ENCODE assay signal across 15 mouse cellular contexts in the genomic region with DNA sequence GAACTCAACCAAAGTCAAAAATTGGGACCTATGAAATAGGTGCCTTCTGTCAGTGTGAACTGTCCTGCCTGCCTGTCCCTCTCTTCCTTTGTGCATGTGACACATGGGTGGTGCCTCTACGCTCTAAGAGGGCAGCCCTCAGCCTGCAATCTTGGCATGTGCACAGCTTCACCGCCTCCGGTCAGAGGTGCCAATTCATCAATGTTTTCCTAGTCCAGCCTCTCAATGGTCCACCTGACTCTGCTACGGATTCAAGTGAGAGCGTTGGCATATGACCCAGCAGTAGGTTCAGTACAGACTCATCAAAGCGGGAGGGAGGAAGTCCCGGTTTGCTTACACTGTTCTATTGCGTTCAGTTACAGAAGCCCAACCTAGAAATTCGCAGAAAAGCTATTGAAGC.
DNase-seq lines count a peak whose midpoint lies in the region; ATAC-seq and TF ChIP-seq lines count a peak whose summit lies in the region.
"Had no signal": no experiment of that assay in that cellular context is flagged by ENCODE, and none has a peak within 500 bp of the region (broad histone marks: within the 10 kb centered on the region; RNA-seq: fewer than 3 reads in every experiment).

No protein-coding gene starts in this region.

- H3K9me3 ChIP-seq in heart, embryonic 11.5 days (replicated peaks; ENCODE audit: control insufficient read depth, low read length): no peaks in the 10 kb centered on the region
- no peaks in the 10 kb centered on the region for H3K9me3 ChIP-seq in midbrain, postnatal 0 days (ENCODE audit: low read length)
- no peaks in the 10 kb centered on the region for H3K9me3 ChIP-seq in midbrain, embryonic 11.5 days (ENCODE audit: control insufficient read depth, low read length)
- no peaks in the 10 kb centered on the region for H3K9me3 ChIP-seq in midbrain, embryonic 14.5 days (ENCODE audit: control insufficient read depth, low read length)
- H3K9me3 ChIP-seq: embryonic facial prominence, embryonic 12.5 days; intestine, embryonic 15.5 days; neural tube, embryonic 12.5 days had no signal

- H3K9ac ChIP-seq in heart, embryonic 11.5 days (ENCODE audit: low read depth, low read length): no peak overlapping the region
- H3K9ac ChIP-seq in midbrain, postnatal 0 days (replicated peaks; ENCODE audit: low read length, poor library complexity, severe bottlenecking): no peak overlapping the region
- no peak overlapping the region for H3K9ac ChIP-seq in midbrain, embryonic 11.5 days (ENCODE audit: low read length)
- H3K9ac ChIP-seq in midbrain, embryonic 14.5 days (replicated peaks; ENCODE audit: low read length): no peak overlapping the region
- H3K9ac ChIP-seq: embryonic facial prominence, embryonic 12.5 days; intestine, embryonic 15.5 days; neural tube, embryonic 12.5 days had no signal

- H3K4me2 ChIP-seq in heart, embryonic 11.5 days: no peak overlapping the region
- no peak overlapping the region for H3K4me2 ChIP-seq in midbrain, postnatal 0 days (ENCODE audit: low read depth, low read length, poor library complexity, severe bottlenecking)
- H3K4me2 ChIP-seq in midbrain, embryonic 11.5 days: no peak overlapping the region
- no peak overlapping the region for H3K4me2 ChIP-seq in midbrain, embryonic 14.5 days (ENCODE audit: low read length)
- H3K4me2 ChIP-seq: embryonic facial prominence, embryonic 12.5 days; intestine, embryonic 15.5 days; neural tube, embryonic 12.5 days had no signal

- 85% methylated on average over 9 of the region's 9 CpGs for WGBS in heart, embryonic 11.5 days (ENCODE audit: insufficient replicate concordance)
- 85% methylated on average over 9 of the region's 9 CpGs for WGBS in midbrain, postnatal 0 days
- 96% methylated on average over 9 of the region's 9 CpGs for WGBS in midbrain, embryonic 11.5 days
- WGBS in midbrain, embryonic 14.5 days: 94% methylated on average over 9 of the region's 9 CpGs
- 95% methylated on average over 9 of the region's 9 CpGs for WGBS in thymus, adult 2 months

- TF ChIP-seq POLR2A in thymus, adult 2 months (IDR thresholded peaks at IDR 0.05; ENCODE audit: control insufficient read depth, extremely low read depth, insufficient read depth, low read length, poor library complexity): no peak

- no peak for ATAC-seq in heart, embryonic 11.5 days (replicated peaks; ENCODE audit: insufficient number of reproducible peaks, low FRiP score, low TSS enrichment)
- ATAC-seq in midbrain, postnatal 0 days (ENCODE audit: low FRiP score): no peak
- ATAC-seq in midbrain, embryonic 11.5 days (ENCODE audit: low FRiP score): no peak
- no peak; the same call in 1 of the 2 replicates for ATAC-seq in midbrain, embryonic 14.5 days (ENCODE audit: low FRiP score, low TSS enrichment)
- ATAC-seq: forebrain, embryonic 14.5 days; intestine, embryonic 15.5 days had no signal

- no peak overlapping the region for H3K4me3 ChIP-seq in heart, embryonic 11.5 days (ENCODE audit: low read depth, low read length)
- H3K4me3 ChIP-seq in midbrain, postnatal 0 days (ENCODE audit: low read depth, low read length): no peak overlapping the region
- H3K4me3 ChIP-seq in midbrain, embryonic 11.5 days (ENCODE audit: low read depth, low read length): no peak overlapping the region
- H3K4me3 ChIP-seq in midbrain, embryonic 14.5 days (replicated peaks; ENCODE audit: low read depth, low read length): no peak overlapping the region
- no peak overlapping the region for H3K4me3 ChIP-seq in thymus, adult 2 months (ENCODE audit: control insufficient read depth, insufficient read depth, low read length)
- H3K4me3 ChIP-seq: embryonic facial prominence, embryonic 12.5 days; intestine, embryonic 15.5 days; neural tube, embryonic 12.5 days had no signal

- peaks cover 10% of the 10 kb centered on the region; the same call in 1 of the 2 replicates for H3K4me1 ChIP-seq in heart, embryonic 11.5 days (ENCODE audit: control insufficient read depth, insufficient read depth, low read length)
- H3K4me1 ChIP-seq in midbrain, postnatal 0 days (ENCODE audit: insufficient read depth, low read length): no peaks in the 10 kb centered on the region
- H3K4me1 ChIP-seq in midbrain, embryonic 11.5 days (ENCODE audit: control insufficient read depth, insufficient read depth, low read length): no peaks in the 10 kb centered on the region
- H3K4me1 ChIP-seq in midbrain, embryonic 14.5 days (ENCODE audit: control insufficient read depth, insufficient read depth, low read length): no peaks in the 10 kb centered on the region
- H3K4me1 ChIP-seq in thymus, adult 2 months (replicated peaks; ENCODE audit: control insufficient read depth, insufficient read depth, low read length): 0 out of 2 replicates have a peak, but pooled peaks cover 2% of the 10 kb centered on the region
- H3K4me1 ChIP-seq: embryonic facial prominence, embryonic 12.5 days; intestine, embryonic 15.5 days; neural tube, embryonic 12.5 days had no signal

- no peak for TF ChIP-seq CTCF in midbrain, postnatal 0 days (IDR thresholded peaks at IDR 0.05)
- TF ChIP-seq CTCF in thymus, adult 2 months (IDR thresholded peaks at IDR 0.05; ENCODE audit: borderline replicate concordance, control insufficient read depth, extremely low read depth, insufficient read depth, low read length, poor library complexity): no peak

- H3K27me3 ChIP-seq in heart, embryonic 11.5 days (ENCODE audit: control insufficient read depth, insufficient read depth, low read length): no peaks in the 10 kb centered on the region
- H3K27me3 ChIP-seq in midbrain, postnatal 0 days (ENCODE audit: insufficient read depth, low read length): no peaks in the 10 kb centered on the region
- no peaks in the 10 kb centered on the region; the same call in 1 of the 2 replicates for H3K27me3 ChIP-seq in midbrain, embryonic 11.5 days (ENCODE audit: control insufficient read depth, insufficient read depth, low read length)
- no peaks in the 10 kb centered on the region for H3K27me3 ChIP-seq in midbrain, embryonic 14.5 days (ENCODE audit: control insufficient read depth, insufficient read depth, low read length)
- no peaks in the 10 kb centered on the region for H3K27me3 ChIP-seq in thymus, adult 2 months (ENCODE audit: control insufficient read depth, insufficient read depth, low read length)
- H3K27me3 ChIP-seq: embryonic facial prominence, embryonic 12.5 days; intestine, embryonic 15.5 days; neural tube, embryonic 12.5 days had no signal

- no peaks in the 10 kb centered on the region; the same call in 1 of the 2 replicates for H3K36me3 ChIP-seq in heart, embryonic 11.5 days (ENCODE audit: control insufficient read depth, insufficient read depth, low read length)
- no peaks in the 10 kb centered on the region for H3K36me3 ChIP-seq in midbrain, postnatal 0 days (ENCODE audit: insufficient read depth, low read length)
- H3K36me3 ChIP-seq in midbrain, embryonic 11.5 days (ENCODE audit: control insufficient read depth, insufficient read depth, low read length): no peaks in the 10 kb centered on the region
- H3K36me3 ChIP-seq in midbrain, embryonic 14.5 days (ENCODE audit: control insufficient read depth, insufficient read depth, low read length): no peaks in the 10 kb centered on the region
- H3K36me3 ChIP-seq in thymus, adult 2 months (ENCODE audit: control insufficient read depth, insufficient read depth, low read length): no peaks in the 10 kb centered on the region
- H3K36me3 ChIP-seq: intestine, embryonic 15.5 days; neural tube, embryonic 12.5 days had no signal

- peak; percentile 38 for DNase-seq in heart, adult 8-10 months (ENCODE audit: low spot score)
- DNase-seq in midbrain, postnatal 0 days (ENCODE audit: low spot score): peak; percentile 21
- no peak for DNase-seq in midbrain, embryonic 11.5 days (ENCODE audit: low spot score, missing footprints)
- DNase-seq in kidney, postnatal 10 days: peak; percentile 50
- peak; percentile 85 for DNase-seq in lung, postnatal 36 days
- no peak for DNase-seq in midbrain, embryonic 14.5 days
- no peak for DNase-seq in thymus, adult 2 months
- DNase-seq: cerebellum, adult 9-11 months; gastrocnemius, postnatal 36 days; liver had no signal

- H3K27ac ChIP-seq in heart, embryonic 11.5 days (ENCODE audit: low read depth, low read length): no peak overlapping the region
- H3K27ac ChIP-seq in midbrain, postnatal 0 days (ENCODE audit: low read depth, low read length): no peak overlapping the region
- H3K27ac ChIP-seq in midbrain, embryonic 11.5 days (ENCODE audit: low read depth, low read length): no peak overlapping the region
- H3K27ac ChIP-seq in midbrain, embryonic 14.5 days (replicated peaks; ENCODE audit: low read depth, low read length): no peak overlapping the region
- H3K27ac ChIP-seq in thymus, adult 2 months (ENCODE audit: control insufficient read depth, insufficient read depth, low read length): no peak overlapping the region
- H3K27ac ChIP-seq: embryonic facial prominence, embryonic 12.5 days; intestine, embryonic 15.5 days; neural tube, embryonic 12.5 days had no signal

Comparison
In these comparisons a context has a peak if more than half of its experiments do, and no peak if none do; other contexts are left out.
1. DNase-seq: peak in heart, adult 8-10 months (single experiment), midbrain, postnatal 0 days (single experiment), kidney, postnatal 10 days (single experiment) and lung, postnatal 36 days (single experiment); none in midbrain, embryonic 11.5 days (single experiment), midbrain, embryonic 14.5 days (single experiment) and thymus, adult 2 months (single experiment).